Mouse (Mus musculus) fat pad, adult 2 months (tissue): ENCODE measurements around the gene Nck1.

Experiments
- DNase-seq: peaks from one replicate; pipeline ENCODE4 v3.0.0-alpha.2; 2011; ENCODE audit warnings: low read depth, low spot score; ENCODE audit errors: extremely low read depth

Nck1 gene

DNA sequence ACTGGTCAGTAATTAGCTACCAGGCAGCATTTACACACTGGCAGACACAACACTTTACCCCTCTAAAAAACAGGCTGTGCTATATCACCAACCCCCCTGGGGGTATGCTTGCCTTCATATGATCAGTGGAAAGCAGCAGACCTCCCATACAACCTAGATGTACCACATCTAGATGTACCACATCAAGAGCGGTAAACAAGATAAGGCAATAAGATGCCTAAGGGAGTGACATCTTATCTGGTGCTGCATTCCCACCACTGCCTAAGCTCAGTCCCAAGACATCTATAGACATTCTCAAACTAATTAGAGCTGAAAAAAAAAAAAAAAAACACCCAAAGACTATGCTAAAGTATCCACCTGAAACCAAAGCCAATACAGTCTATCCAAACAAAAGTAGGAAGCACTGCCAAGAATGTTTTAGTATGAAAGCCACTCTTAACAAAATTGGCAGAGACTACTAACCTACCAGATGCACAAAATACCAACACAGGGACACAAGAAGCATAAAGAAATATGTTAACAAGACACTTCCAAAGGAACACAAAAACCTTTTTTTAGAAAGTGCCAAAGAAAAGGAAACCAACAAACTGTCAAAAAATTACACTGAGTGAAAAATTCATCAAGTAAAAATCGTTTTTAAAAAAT lies 10.2 kb downstream of the Nck1 start:
- no peak for DNase-seq

DNA sequence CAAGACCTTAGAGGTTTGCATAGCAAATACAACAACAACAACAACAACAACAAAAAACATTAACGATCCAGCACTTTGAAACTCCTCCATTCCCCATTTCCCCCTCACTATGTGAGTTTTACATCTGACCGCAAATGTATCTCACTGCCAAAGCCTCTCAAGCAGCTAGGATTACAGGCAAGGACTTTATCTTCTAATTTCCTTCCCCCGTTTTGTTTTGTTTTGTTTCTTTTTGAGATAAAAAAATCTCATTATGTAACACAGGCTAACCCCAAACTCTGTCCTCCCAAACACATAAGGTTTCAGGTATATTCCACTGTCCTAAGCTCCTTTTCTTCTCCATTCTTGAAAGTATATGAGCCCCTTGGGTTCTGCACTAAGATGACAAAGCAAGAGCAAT lies 11.2 kb downstream of the Nck1 start:
- DNase-seq = no peak

DNA sequence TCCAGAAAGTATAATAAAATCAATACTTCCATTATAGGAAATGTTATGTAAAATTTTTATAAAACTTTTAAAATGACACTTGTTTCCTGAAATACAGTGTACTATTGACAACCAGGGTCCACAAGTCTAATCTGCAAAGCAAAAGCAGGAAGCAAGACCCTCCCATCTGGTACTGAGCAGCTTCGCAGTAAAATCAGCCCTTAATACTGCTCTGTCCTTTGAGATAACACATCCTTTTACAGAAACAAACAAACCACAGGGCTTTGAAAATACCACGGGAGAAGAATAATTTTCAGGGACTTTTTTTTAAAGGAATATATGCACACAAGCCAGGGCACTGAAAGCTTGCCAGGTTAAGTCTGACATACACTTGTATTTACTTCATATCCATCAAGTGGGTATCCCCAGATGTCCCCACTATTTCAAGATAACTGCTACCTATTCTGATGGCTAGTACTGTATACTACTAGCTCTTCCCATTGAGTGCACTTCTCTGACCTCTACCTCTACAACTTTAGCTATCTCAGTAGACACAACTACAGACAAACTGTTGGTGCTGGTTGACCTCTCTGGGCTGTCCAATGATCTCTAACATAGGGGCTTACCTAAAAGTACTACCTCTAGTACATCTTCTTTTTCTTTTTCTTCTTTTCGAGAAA lies 13.0 kb downstream of the Nck1 start:
- no peak for DNase-seq

DNA sequence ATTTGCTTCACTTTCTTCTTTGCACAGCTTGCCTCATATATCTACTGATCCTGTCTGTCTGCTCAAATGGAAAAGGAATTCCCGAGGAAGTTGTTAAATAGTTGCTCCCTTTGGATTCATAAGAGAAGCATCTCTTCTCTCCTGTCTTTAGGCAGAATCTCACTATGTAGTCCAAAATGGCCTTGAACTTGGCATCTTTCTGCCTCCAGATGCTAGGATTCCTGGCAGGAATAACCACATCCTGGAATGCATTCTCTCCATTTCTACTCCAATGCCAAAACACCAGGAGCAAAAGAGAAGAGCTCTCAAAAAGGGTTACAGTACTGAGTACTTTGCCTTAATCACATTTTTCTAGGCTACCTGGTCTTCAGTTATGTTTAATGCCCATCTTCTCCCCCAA lies 14.6 kb downstream of the Nck1 start:
- no peak for DNase-seq

DNA sequence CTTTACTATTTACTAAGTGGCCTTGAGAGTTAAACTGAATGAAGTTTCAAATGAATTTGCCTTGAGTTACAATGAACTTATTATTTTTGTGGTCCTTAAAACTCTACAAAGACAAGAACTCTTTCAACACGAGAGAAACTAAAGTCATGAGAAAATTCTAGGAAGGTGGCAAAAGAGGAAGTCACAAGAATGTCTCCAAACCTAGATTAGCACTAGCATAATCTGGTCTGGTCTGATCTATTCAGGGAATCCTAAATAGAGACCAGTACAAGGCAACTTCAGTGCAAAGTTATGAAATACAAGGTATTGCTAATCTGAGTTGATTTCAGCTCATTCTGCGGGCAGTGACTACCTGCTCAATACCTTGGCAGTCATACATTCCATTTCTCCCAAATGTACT lies 20.7 kb downstream of the Nck1 start:
- DNase-seq = no peak

DNA sequence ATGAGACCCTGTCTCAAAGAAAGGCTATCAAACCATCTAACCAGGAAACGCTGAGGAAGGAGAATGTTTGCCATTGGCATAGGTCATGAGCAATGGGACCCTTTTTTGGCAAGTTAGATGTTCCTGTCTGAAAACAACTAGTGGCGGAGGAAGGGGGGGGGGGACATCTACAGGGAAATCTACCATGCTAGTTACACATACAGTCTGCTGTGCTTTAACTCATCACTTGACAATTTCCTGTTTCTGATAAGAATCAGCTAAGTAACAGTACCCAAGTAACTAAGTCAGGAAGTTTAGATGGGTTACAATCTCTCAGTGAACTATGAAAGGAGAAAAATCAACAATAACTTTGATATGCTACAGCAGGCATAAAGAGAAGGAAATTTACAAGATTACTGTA lies 23.9 kb downstream of the Nck1 start:
- DNase-seq = no peak

DNA sequence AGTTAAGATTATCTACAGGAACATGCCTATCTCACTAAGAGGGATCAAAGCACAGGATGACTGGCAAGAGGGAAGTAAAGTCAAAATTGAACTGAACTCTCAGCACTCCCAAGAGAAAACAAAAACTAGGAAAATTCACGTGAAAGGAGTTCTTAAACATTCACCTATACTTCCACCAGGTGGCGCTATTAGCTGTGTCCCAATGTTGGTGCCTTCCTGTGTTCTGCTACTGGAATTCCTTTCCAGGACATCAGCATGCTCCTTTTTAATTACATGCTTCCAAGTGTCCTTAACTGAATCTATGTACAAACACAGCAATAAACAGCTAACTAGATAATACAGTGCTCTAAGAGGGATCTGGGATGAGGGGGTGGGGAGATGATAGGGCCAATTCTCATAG lies 25.3 kb downstream of the Nck1 start:
- no peak for DNase-seq

DNA sequence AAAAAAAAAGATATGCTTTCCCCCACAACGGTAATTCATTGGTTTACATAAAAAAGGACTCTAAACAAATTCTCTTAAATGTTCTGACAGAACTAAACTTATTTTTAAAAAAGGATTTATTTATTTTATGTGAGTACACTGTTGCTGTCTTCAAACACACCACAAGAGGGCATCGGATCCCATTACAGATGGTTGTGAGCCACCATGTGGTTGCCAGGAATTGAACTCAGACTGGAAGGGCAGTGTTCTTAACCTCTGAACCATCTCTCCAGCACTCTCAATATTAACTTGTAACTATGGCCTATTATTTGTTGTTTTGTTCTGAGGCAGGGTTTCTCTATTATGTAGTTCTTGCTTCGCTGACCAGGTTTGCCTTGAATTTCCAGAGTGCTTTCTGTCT lies 25.9 kb downstream of the Nck1 start:
- DNase-seq = no peak

DNA sequence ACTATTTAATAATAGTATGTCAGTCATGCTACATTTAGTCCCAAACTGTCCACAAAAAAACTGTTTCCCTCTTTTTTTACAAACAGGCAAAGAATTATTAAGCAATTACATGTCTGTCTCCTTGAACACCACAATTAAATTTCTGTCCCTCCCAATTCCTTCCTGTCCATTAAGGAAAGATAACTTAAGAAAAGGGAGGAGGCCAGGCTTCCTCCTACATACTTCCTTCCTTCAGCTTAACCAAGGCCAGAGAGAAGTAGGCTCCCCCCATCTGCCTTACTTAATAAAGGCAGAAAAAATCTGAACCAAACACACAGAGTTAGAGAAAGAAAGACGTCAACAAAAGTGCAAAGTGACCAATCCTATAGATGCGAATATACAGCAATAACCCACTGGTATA lies 38.4 kb downstream of the Nck1 start:
- DNase-seq = no peak

DNA sequence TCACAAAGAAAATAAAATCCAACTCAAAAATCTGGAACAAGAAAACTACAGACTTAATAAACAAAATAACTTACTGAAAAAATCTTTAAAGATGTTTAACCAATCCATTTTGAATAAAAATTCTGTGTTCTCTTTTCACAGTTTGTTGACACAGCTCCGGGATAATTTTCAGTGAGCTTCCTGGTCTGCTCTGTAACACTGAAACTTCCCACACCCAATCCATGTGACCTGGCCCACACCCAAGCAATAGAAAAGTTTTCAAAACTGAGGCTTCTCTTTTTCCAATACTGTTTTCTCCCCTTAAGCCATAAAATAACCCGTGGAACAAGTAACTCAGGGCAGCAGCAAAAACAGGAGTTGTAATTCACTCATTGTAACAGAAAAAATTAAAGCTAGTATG lies 39.3 kb downstream of the Nck1 start:
- DNase-seq = no peak

DNA sequence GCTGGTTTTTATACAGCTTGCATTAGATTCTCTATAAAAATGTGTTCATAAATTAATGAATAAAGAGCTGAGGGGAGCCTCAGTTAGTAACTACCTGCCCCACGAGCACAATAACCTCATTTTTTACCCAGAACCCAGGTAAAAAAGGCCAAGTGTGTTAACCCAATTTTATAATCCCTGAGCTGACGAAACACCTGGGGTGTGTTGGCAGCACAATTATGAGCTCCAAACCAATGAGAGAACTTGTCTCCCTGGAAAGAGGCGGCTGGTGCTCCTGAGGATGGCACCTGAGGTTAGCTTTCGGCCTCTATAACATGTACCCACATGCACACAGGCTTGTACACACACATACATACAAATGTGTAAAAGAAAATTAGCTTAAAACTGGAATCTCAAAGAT lies 40.4 kb downstream of the Nck1 start:
- no peak for DNase-seq

DNA sequence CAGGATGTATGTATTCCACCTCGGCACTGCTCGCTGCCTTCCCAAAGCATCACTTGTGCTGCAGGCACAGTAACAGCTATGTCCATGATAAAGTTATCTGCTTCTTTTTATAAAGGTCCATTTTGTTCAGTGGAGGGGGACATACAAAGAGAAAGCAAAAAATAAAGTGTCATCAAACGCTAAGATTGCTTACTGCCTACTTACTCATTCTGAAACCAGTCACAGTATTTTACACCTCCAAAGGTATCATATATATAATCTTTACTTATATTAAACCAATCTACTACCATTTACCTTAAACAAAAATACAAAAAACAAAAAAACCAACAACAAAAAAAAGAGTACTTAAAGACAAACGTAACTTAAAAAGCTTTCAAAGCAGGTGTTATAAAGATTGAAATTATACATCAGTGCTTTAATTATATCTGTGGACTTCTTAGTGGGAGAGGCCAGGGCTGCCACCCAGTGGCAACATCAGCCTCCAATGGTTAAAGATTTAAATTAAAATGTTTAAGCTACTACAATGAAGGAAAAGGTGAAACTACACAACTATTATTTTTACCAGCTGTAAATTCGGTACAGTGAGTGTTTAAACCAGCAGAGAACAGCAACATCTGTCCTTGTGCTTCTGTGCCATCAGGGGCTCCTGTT lies 52.2 kb downstream of the Nck1 start:
- DNase-seq = no peak

DNA sequence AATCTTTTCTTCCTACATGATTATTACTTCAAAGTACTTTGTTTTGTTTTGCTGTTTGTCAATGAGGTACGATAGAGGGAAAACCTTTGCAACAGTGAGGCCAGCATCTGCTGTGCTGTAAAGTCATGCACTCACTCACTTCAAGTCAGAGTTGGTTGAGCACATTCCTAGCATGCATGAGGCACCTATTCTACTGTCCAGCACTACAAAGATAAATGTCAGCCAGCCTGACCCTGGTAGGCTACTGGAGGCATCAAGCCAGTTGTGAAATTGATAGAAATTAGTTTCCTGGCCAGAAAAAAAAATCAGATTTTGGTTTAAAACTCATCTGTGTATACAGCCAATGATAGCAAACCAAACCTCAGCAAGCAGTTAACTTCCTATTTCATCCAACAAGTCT lies 54.5 kb downstream of the Nck1 start:
- DNase-seq = no peak

DNA sequence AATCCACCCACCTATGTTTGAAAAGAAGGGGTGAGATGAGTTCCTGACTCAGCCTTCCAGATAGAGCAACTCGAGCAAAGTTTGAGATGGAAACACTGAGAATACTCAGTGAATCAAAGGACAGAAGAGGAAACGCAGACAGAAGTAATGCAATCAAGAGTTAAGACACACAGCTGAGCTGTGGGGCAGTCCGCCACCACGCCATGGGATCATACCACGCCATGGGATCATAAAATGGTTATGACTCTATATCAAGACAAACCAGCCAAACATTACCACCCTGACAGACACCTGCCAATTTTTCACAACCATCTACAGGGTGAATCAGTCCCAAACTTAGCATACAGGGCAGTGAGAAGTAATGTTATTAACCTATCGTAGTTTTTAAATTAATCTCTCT lies 57.0 kb downstream of the Nck1 start:
- DNase-seq = no peak

DNA sequence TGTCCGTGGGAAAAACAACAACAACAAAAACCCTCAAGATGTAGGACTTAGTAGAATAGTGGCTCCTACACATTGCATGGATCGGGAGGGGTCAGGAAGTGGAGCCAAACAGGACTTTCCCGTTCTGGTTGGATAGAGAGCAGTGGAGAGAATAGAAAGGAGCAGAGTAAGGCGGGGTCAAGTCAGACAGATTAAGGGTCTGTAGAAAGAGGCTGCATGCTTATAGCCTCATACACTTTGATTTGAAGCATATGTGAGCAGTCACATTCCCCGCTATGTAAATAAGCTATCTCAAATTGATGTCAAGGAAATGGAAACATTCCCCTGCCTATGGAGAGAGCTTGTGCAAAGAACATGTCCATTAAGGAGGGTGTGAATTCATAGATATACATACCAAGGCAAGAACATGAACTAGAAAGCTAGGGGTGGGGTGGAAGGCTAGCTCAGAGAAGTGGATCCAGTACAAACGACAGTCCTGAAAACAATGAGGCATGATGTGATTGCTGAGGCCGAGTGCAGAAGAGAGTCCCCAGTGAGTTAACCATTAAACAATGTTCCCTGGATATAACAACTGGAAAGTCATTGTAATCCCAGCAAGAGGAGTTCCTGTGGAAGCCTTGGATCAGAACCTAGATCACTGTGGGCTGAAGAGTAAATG lies 57.7 kb downstream of the Nck1 start:
- DNase-seq = no peak

DNA sequence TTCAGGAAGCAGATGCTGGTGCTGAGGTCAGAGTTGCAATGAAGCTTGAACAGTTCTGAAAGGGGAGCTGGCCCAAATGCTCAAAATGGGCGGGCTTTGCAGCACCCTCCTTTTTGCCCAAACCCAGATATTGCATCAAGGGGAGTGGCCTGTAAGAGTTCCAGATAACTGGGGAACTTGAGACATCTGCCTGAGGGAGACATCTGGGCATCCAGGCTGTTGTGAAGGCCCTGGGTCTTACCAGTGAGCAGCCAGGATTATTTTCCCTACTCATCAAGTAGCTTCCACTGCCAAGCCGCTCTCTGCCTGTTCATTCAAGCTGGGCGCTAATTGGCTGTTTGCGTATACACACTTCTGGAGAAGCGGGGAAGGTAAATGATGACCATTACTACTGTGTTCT lies 59.5 kb downstream of the Nck1 start, which contains the start of gene Il20rb:
Gene Il20rb, minus strand, starts transcription at position 358 of the 400 bp plus-strand sequence.
- no peak for DNase-seq

DNA sequence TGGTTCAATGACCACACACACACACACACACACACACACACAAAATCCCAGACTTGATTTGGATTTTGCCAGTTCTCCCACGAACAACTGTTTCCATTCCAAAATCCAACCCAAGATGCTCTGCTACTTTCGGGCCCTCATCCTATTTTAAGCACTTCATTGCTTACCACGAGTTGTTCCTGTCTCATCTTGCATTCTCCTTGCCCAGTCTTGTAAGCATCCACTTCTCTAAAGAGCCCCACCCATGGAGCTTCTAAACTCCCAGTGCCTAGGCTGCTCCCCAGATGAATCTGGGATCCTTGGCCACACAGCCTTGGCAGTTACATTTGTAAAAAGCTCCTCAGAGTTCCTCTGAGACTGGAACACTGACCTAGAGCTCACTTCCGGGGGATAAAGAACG lies 62.6 kb downstream of the Nck1 start:
- no peak for DNase-seq

DNA sequence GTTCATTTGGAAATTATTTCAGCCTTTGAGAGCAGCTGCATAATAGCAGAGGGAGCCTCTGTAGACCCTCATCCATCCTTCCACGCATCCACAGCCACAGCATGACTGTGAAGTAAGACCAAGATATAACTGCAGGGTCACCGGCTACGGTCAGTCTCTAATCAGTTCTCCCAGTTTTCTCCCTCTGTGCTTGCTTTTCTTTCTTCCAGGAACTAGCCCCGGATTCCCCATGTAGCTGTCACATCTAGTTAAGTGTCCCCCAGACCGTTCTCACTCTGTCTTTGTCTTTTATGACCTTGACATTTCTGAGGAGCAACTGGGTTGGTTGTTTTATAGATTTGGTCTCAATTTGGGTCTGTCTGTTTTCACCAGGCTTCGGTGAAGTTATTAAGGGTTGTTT lies 64.3 kb downstream of the Nck1 start:
- no peak for DNase-seq

DNA sequence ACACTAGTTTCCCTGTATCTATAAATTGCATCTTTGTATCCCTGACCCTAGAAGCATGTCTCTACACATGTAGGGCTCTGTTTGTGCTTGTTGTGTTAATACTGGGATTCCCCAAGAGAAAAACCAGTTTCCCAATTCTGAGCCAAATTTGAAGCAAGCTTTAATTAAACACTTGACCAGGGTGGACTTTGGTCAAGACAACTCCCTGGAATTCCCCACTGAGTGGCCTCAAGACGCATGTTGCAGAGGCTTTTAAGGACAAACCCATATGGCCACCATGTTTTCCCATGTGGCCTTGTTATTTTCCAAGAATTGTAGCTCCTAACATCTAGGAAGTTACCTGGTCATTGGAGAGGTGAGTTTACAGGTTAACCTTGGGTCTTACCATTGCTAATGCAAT lies 71.9 kb downstream of the Nck1 start:
- no peak for DNase-seq

DNA sequence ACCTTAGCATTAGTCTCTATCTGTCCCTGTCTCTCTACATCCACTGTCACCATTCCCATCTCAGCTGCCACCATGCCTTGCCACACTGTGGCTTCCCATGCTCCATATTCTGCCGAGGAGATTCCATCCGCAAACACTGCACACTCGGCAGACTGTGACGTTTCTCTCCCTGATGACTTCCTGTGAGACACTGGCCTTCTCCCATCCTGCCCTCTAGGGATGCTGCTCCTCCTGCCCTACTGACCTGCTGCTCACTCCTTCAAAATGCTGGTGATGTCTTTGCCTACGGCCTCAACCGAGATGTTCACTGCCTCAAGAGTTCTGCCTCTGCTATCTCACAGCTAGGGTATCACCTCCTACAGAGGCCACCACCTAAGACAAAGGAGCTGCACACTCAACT lies 72.6 kb downstream of the Nck1 start:
- no peak for DNase-seq

DNA sequence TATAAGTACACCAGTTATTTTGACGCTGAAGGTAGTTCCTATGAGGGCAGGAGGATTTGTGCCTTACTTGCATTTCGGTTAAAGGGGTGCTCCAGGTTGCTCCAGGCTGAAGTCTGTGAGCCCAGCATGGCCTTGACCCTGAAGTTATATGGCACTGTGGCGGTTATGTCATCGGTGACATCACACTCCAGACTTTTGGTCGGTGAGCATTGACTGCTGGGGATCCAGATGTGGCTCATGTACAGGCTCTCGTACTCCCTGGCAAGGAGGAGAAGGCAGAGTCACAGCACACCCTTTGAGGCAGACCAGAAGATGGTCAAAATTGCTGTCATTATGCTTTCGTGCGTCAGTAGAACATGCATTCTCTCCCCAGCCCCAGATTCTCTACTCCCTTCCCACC lies 73.0 kb downstream of the Nck1 start:
- DNase-seq = no peak

DNA sequence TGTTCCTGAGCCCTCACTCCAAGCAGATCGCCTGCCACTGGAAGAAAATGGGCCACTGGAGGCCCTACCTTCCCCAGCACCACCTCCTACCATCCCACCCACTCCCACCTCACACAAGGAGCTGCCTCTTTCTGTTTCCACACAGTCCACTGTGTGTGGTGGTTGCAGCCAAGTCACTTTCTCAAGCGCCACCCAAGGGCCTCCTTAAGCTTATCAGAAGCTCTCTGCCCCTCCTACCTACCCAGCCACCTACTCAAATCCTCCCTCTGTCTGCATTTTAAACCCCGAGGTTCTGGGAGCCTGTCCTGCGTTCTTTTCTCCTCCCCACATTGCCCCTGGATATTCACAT lies 74.4 kb downstream of the Nck1 start:
- DNase-seq = no peak
